Mouse (Mus musculus) frontal cortex, adult (tissue): ENCODE data around the gene Bpifb4.

Experiments used
- ATAC-seq: cut with Nextera tagmentation; 2 replicates; pipeline ENCODE4 v1.9.2; 2017; ENCODE audit warnings: mild to moderate bottlenecking, moderate library complexity, mixed read lengths; ENCODE audit not compliant: low TSS enrichment

Bpifb4 gene

GRCm38 (mm10) chr2:153937843-153938242 is at the start of gene Bpifb4:
Gene Bpifb4, plus strand, starts transcription at chr2:153938212.
- no peak for ATAC-seq

- no peak for ATAC-seq
Measured at GRCm38 (mm10) chr2:153899111-153899510, 38.9 kb upstream of the Bpifb4 start.

DNA sequence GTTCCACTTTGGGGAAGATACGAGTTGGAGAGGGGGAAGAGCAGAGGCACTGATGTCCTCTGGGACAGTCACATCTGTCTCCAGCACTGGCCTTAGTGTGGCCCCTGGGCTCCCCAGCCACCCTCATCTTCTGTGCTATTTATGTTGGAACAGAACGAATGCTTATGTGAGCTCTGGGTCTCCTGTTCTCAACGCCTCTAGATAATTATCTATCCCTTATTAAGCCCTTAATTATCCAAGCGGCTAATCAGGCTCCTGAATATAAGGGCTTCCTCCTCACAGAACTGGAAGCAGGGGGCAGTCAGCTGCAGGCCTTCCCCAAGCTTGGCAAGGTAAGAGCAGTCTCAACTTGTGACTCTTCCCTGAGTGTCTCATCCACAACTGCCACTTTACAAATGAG is 37.9 kb upstream of the Bpifb4 start, which contains the start of gene Bpifb6:
TSS of gene Bpifb6 (plus strand) at position 301 of the 400 bp plus-strand sequence.
- no peak for ATAC-seq

GRCm38 (mm10) chr2:153902726-153903125 is 35.3 kb upstream of the Bpifb4 start:
- ATAC-seq = no peak

DNA sequence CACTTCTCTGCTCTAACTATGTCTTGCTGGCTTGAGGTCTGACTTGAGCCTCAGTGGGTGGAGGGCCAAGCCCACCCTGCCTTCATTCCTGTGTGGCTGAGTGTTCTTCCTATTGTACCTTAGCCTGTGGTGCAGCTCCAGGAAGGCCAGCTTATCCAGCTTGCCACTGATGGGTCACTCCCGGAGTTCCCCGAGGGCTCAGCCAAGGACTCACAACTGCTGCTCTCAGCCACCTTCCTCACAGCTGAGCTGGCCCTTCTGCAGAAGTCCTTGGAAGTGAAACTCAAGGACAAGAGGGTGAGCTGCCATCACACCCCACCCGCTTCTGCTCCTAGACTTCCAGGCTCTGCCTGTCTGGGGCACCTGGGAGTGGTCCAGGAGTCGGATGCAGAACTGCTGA is 31.4 kb upstream of the Bpifb4 start:
- ATAC-seq = no peak

DNA sequence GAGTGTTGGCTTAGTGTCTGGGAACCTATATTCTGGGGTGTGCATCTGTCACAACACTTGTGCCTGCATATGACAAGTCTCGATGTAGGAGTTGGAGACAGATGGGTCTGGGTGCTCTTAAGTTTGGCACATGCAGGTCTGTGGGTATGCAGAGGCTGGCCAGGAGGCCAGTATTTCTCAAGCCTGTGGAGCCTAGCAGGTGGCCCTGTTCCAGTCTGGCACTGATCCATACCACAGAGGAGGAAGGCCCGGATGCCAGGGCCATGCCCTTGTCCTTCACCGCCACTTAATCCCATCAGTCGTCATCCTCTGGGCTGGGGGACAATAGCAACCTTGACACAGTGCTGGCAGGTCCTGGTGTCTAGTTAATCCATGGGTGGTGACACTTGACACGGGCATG is 23.9 kb upstream of the Bpifb4 start:
- ATAC-seq = peak; percentile 81

DNA sequence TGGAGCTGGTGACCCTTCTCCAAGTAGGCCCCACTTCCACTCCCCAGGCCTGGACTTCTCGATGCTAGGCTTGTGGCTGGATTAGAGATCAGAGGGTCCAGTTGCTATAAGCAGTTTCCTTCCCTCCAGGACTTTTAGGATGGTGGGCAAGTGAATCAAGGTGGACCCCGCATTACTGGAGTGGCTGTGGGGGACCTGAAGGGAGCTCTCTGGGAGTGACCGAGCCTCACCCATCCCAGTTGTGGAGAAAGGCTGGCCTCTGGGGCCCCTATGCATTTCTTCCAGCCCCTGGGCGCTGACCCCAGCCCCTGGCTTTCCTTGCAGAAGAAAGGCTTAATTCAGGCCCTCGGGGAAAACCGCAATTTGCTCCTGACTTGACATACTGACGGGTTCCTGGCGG is 20.1 kb upstream of the Bpifb4 start, which contains the start of gene Bpifb3:
TSS of gene Bpifb3 (plus strand) at position 301 of the 400 bp plus-strand sequence.
- ATAC-seq = no peak

- ATAC-seq = peak; percentile 98
Measured at GRCm38 (mm10) chr2:153921246-153921645, 16.8 kb upstream of the Bpifb4 start.

DNA sequence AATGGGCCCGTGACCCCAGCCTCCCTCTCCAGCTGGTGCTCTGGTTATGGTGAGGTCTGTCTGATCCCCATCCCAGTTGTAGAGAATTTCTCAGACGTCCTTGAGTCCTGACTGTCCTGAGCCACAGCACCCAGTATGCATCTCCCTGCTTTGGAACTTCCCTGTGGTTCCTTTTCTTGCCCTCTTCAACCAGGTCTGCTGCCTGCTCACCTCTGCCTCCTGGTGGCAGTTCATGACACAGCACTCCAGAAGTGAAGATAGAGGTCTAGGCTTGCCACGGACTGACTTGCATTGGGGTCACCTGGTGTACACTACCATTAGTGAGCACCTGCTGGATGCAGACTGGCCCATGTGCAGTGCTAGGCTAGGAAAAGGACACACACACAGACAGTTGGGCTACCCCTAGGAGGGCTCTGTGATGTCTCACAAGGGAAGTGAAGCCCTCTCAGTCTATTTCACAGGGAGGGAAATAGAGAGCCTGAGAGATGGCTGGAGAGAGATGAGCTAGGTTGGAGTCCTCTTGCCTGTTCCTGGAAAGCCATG is 8.1 kb upstream of the Bpifb4 start:
- peak; percentile 52; the same call in 1 of the 2 replicates for ATAC-seq

GRCm38 (mm10) chr2:153931125-153931524 is 6.9 kb upstream of the Bpifb4 start:
- ATAC-seq = peak; percentile 52

DNA sequence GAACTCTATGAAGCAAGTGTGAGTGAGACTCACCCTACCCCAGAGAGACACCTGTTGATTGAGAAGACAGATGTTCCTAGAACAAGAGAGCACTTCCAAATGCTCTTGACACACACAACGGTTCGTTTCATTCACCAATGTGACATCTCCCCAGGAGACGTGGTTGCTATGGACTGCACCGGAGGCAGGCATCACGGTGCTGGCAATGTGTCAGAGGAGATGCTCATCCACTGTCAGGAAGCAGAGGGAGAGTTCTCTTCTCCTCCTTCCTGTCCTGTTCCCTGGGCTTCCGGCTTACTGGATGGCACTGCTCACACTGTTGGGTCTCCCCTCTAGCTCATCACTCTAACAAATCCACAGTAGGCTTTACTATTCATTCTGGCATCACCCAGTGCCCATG is 4.7 kb upstream of the Bpifb4 start:
- no peak for ATAC-seq

GRCm38 (mm10) chr2:153935348-153935747 is 2.7 kb upstream of the Bpifb4 start:
- ATAC-seq = no peak

GRCm38 (mm10) chr2:153943537-153943936 is 5.5 kb downstream of the Bpifb4 start:
- ATAC-seq = peak; percentile 59; the same call in 1 of the 2 replicates

DNA sequence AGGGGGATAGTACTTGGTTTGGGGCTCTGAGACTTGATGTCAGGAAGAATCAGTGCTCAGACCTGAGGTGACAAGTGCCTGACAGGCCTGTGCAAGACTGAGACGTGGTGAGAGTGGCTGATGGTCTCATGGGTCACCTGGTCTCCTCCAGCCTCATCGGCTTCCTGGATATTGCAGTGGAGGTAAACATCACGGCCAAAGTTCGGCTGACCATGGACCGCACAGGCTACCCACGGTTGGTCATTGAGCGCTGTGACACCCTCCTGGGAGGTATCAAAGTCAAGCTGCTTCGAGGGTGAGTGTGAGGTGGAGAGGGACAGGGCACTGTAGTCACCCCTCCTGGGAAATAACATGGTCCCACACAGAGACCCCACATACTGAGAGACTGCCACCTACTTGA is 6.6 kb downstream of the Bpifb4 start:
- ATAC-seq = no peak

DNA sequence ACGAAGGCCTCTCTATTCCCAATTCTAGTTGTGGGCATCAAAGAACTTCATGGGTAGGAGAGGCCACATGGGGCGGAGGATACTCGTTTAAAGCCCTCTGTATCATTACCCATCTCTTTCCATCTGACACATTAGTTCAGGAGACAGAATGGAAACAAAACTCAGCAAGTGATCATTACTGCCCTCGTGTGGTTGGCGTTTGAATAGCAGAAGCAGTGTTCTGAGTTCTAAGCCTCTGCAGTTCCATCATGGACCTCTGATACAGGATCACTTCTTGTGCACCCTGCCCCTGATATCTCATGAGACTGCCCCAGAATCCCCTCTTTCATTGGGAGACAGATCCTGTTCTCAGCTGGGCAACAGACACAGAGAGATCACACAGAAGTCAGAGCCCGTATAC is 14.9 kb downstream of the Bpifb4 start:
- peak; percentile 59; the same call in 1 of the 2 replicates for ATAC-seq

DNA sequence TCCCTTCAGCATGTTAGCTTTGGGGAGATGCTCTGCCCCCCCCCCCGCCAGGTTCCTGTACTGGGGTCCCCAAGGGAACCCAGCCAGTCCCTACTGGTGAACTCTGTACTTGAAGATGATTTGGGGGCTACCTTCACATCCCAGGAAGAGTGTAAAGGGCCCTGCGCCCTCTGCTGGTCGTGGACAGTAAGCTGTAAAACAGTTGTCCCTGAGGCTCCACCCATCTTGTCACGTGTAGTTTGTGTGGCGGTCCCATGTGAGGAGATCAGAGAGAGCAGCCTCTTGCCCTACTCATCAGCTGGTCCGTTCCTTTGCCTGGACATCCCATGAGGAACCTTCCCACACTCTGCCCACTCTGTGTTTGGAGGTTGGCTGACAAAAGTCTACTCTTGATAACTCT is 15.8 kb downstream of the Bpifb4 start:
- ATAC-seq = no peak

DNA sequence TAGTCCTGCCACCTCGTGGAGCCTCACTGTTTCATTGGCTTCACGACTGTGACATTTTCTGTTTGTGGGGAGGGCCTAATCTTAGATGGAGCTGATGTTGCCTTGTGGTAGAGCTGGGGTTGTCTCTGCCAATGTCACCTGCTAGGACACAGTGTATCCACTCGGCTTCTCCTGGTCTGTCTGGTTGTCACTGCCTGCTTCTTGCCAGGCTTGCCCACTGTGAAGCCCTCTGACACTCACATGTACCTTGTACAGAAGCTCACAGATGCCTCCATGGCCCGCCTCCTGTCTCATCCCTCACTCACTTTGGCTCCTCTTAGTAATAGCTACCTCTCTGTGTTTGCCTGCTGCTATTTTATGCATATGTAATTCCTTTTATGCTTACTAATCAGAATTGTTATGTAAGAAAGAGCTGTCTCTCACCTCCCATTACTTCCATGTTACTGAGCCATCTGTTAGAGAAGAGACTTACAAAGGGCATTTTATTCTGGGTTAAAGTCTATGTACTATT is 24.9 kb downstream of the Bpifb4 start:
- ATAC-seq = peak; percentile 88

DNA sequence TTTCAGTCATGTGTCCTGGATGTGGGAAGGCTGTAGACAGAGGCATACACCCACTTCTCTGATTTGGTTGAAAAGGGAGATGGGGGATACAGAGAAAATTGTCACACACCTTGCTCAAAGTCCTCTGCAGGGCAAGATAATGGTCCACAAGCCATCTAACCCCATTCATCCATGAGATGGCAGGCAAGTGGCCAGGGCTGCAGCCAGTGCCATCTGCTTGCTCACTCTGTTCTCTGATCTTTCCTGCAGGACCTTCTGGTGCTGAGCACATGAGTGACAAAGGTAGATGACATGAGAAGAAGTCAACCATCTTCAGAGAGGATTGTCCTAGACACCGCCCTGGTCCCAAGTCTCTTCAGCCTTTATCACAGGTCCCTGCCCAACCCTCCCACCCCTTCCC is 25.3 kb downstream of the Bpifb4 start:
- ATAC-seq = 0 out of 2 replicates have a peak, but pooled peaks have one; percentile 4

GRCm38 (mm10) chr2:153970221-153970620 is 32.2 kb downstream of the Bpifb4 start:
- peak; percentile 55; the same call in 1 of the 2 replicates for ATAC-seq

DNA sequence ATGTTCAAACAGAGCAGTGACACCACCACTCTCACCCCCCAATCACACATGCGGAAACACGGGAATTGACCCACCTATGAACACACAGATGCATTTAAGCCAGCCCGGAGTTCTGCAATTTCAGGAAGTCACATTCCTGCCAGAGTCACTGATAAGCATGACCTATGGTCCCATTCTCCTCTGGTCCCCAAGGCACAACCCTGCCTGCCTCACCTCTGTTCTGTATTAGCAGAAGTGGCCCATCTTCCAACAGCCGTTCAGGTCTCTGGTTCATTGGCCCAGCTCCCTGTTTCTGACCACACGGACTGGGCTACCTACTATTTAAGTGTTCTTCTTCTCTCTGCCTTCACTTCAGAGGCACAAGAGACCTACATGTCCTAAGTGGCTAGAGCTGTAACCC is 36.6 kb downstream of the Bpifb4 start, which contains the start of gene Bpifa6:
TSS of gene Bpifa6 (plus strand) at position 364 of the 400 bp plus-strand sequence.
- ATAC-seq = no peak

- ATAC-seq = no peak
Measured at GRCm38 (mm10) chr2:153995770-153996169, 57.8 kb downstream of the Bpifb4 start.

- ATAC-seq = no peak
Measured at GRCm38 (mm10) chr2:154000501-154000900, 62.5 kb downstream of the Bpifb4 start.

DNA sequence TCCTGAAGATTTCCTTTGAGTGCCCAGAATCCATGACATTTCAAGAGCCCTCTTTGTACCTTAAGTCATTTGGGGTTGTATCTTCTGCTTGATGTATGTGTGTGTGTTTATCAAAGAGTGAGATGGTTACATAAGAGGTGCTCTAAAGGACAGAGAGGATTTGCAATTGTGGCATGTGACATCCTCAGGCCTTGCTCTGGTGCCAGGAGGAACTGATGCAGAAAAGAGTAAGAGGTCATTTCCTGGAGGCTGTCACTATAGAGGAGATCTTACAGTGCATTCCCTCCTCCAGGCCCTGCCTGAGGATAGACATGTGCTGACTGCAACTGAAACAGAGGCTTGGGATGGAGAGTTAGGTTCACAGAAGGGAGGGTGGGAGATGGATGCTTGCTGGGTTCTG is 63.0 kb downstream of the Bpifb4 start:
- no peak for ATAC-seq

GRCm38 (mm10) chr2:154004456-154004855 is 66.4 kb downstream of the Bpifb4 start:
- no peak for ATAC-seq
